Mouse (Mus musculus): ENCODE data around the gene Lrp6. TPM values are rescaled to one million over a fixed set of nuclear protein-coding genes. Genes with fewer than 3 reads are reported as not detected.

The Lrp6 gene
- polyA plus RNA-seq, 1 experiment from 2014 or later, result 26.4 TPM

DNA sequence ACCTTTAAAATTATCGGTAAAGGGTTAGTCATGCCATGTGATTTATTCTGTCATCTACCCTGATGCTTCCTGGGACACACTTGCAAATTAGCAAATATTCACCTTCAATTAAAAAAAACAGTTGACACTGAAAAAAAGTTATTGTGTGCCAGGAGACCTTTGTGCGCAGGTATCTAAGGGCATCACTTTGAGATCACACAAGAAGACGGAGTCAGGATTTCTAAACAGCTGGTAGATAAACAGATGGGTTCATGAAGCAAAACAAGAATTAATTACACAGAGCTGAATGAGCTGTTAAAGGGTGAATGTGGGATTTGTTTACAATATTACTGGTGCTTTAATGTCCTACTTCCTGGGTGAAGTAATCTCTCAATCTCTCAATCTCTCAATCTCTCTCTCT is 11.6 kb downstream of the Lrp6 start:
- H3K27me3 ChIP-seq (ENCODE audit: control insufficient read depth, insufficient read depth, low read length), result no peaks in the 10 kb centered on the region

DNA sequence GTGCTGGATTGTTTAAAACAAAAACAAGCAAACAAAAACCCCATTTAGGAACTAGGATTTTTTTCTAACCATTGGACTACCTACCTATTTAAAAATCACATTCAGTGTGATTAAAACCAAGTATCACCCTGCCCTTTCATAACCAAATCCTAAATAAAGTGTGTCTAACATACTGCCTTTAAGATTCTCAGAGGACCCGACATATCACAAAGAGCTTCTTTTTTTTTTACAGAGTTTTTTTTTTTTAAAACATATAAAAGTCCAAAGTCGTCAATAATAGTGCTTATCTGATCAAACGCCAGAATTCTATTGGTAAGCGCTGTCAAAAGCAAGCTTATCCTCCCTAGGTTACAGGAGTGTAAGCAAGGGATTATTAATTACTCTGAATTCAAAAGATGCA is 12.5 kb downstream of the Lrp6 start:
- Histone ChIP-seq H3K4me2 (ENCODE audit: low read length) (no peak overlapping the region), H3K27me3 (ENCODE audit: control insufficient read depth, insufficient read depth, low read length) (no peaks in the 10 kb centered on the region), H3K9ac (ENCODE audit: low read length) (no peak overlapping the region), H3K27ac (replicated peaks in 1 of 2; ENCODE audit: control insufficient read depth in 1 of 2, insufficient read depth in 1 of 2, low read depth in 2 of 2, low read length in 2 of 2) (no peak overlapping the region), H3K36me3 (ENCODE audit: control insufficient read depth, insufficient read depth, low read length) (no peaks in the 10 kb centered on the region), H3K9me3 (ENCODE audit: control insufficient read depth, low read length) (no peaks in the 10 kb centered on the region), H3K4me3 (ENCODE audit: control insufficient read depth in 1 of 2, insufficient read depth in 1 of 2, low read depth in 1 of 2, low read length in 2 of 2) (no peak overlapping the region), H3K4me1 (ENCODE audit: control insufficient read depth in 2 of 2, insufficient read depth in 2 of 2, low read length in 2 of 2) (peaks cover 0 to 19% of the 10 kb centered on the region in 2 experiments; a peak in 2 of 4 replicates)
- ATAC-seq (ENCODE audit: insufficient number of reproducible peaks, insufficient read depth, low FRiP score, low read depth), result no peak
- 82% methylated on average over 4 of the region's 4 CpGs for WGBS

More for the DNA sequence above, 11.6 kb downstream of the Lrp6 start:
- Histone ChIP-seq H3K4me3 (ENCODE audit: control insufficient read depth in 1 of 2, insufficient read depth in 1 of 2, low read depth in 1 of 2, low read length in 2 of 2) (no peak overlapping the region), H3K9me3 (ENCODE audit: control insufficient read depth, low read length) (no peaks in the 10 kb centered on the region), H3K4me1 (ENCODE audit: control insufficient read depth in 2 of 2, insufficient read depth in 2 of 2, low read length in 2 of 2) (peaks cover 0 to 21% of the 10 kb centered on the region in 2 experiments; a peak in 2 of 4 replicates), H3K27ac (replicated peaks in 1 of 2; ENCODE audit: control insufficient read depth in 1 of 2, insufficient read depth in 1 of 2, low read depth in 2 of 2, low read length in 2 of 2) (no peak overlapping the region), H3K36me3 (ENCODE audit: control insufficient read depth, insufficient read depth, low read length) (no peaks in the 10 kb centered on the region), H3K4me2 (ENCODE audit: low read length) (no peak overlapping the region), H3K9ac (ENCODE audit: low read length) (no peak overlapping the region)
- WGBS, result 89% methylated on average over 3 of the region's 3 CpGs
- ATAC-seq (ENCODE audit: insufficient number of reproducible peaks, insufficient read depth, low FRiP score, low read depth), result no peak

DNA sequence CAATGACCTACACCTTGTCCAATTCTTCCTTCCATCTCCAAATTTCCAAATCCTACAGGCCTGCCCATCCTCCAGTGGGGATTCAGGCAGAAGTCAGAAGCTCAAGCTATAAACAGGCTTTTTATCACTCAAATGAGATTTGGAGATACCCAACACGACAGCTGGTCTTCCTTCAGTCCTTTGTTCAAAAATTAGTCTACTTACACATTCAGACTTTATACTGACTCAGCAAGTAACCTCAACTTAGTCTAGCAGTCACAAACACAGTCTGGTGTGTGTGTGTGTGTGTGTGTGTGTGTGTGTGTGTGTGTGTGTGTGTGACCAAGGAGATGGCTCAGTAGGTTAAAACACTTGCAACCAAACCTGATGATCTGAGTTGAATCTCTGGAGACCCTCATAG is 15.8 kb downstream of the Lrp6 start:
- Histone ChIP-seq H3K4me2 (ENCODE audit: low read length) (no peak overlapping the region), H3K9ac (ENCODE audit: low read length) (no peak overlapping the region), H3K36me3 (ENCODE audit: control insufficient read depth, insufficient read depth, low read length) (no peaks in the 10 kb centered on the region), H3K4me1 (ENCODE audit: control insufficient read depth in 2 of 2, insufficient read depth in 2 of 2, low read length in 2 of 2) (peaks cover 0 to 5% of the 10 kb centered on the region in 2 experiments; a peak in 2 of 4 replicates), H3K4me3 (ENCODE audit: control insufficient read depth in 1 of 2, insufficient read depth in 1 of 2, low read depth in 1 of 2, low read length in 2 of 2) (no peak overlapping the region), H3K9me3 (ENCODE audit: control insufficient read depth, low read length) (no peaks in the 10 kb centered on the region), H3K27me3 (ENCODE audit: control insufficient read depth, insufficient read depth, low read length) (no peaks in the 10 kb centered on the region), H3K27ac (replicated peaks in 1 of 2; ENCODE audit: control insufficient read depth in 1 of 2, insufficient read depth in 1 of 2, low read depth in 2 of 2, low read length in 2 of 2) (no peak overlapping the region)
- WGBS, result 21% methylated on average over 1 of the region's 1 CpGs
- ATAC-seq (ENCODE audit: insufficient number of reproducible peaks, insufficient read depth, low FRiP score, low read depth), result no peak

- Histone ChIP-seq H3K27ac (replicated peaks in 1 of 2; ENCODE audit: control insufficient read depth in 1 of 2, insufficient read depth in 1 of 2, low read depth in 2 of 2, low read length in 2 of 2) (no peak overlapping the region), H3K9ac (ENCODE audit: low read length) (no peak overlapping the region), H3K36me3 (ENCODE audit: control insufficient read depth, insufficient read depth, low read length) (no peaks in the 10 kb centered on the region), H3K4me3 (ENCODE audit: control insufficient read depth in 1 of 2, insufficient read depth in 1 of 2, low read depth in 1 of 2, low read length in 2 of 2) (no peak overlapping the region), H3K27me3 (ENCODE audit: control insufficient read depth, insufficient read depth, low read length) (no peaks in the 10 kb centered on the region), H3K4me1 (ENCODE audit: control insufficient read depth in 2 of 2, insufficient read depth in 2 of 2, low read length in 2 of 2) (peaks cover under 1 to 6% of the 10 kb centered on the region in 2 experiments; a peak in 3 of 4 replicates), H3K4me2 (ENCODE audit: low read length) (no peak overlapping the region), H3K9me3 (ENCODE audit: control insufficient read depth, low read length) (no peaks in the 10 kb centered on the region)
- 88% methylated on average over 1 of the region's 1 CpGs for WGBS
- no peak for ATAC-seq (ENCODE audit: insufficient number of reproducible peaks, insufficient read depth, low FRiP score, low read depth)
Measured at GRCm38 (mm10) chr6:134550396-134550795, 16.4 kb downstream of the Lrp6 start.

DNA sequence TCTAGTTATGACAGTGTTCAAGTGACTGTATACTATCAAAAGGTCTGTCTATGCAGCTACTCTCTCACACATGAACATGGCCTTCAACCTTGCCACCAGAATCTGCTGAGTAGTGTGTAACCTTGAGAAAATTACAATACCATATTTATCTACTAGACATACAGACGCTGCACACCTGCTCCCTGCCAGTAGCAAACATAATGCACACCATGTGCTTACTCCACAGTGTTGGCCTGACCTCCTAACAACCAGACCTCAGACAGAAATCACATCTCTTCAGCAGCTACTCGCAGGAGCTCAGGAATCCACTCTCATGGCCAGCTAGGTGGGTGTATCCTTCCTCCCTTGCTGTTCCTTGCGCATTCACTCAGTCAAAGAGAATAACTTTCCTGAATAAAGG is 21.9 kb downstream of the Lrp6 start:
- Histone ChIP-seq H3K4me1 (ENCODE audit: control insufficient read depth in 2 of 2, insufficient read depth in 2 of 2, low read length in 2 of 2) (peaks cover 3 to 11% of the 10 kb centered on the region in 2 experiments; a peak in 3 of 4 replicates), H3K27me3 (ENCODE audit: control insufficient read depth, insufficient read depth, low read length) (no peaks in the 10 kb centered on the region), H3K27ac (replicated peaks in 1 of 2; ENCODE audit: control insufficient read depth in 1 of 2, insufficient read depth in 1 of 2, low read depth in 2 of 2, low read length in 2 of 2) (no peak overlapping the region), H3K9me3 (ENCODE audit: control insufficient read depth, low read length) (no peaks in the 10 kb centered on the region), H3K9ac (ENCODE audit: low read length) (no peak overlapping the region), H3K4me2 (ENCODE audit: low read length) (no peak overlapping the region), H3K36me3 (ENCODE audit: control insufficient read depth, insufficient read depth, low read length) (peaks cover 9% of the 10 kb centered on the region), H3K4me3 (ENCODE audit: control insufficient read depth in 1 of 2, insufficient read depth in 1 of 2, low read depth in 1 of 2, low read length in 2 of 2) (no peak overlapping the region)
- 45% methylated on average over 3 of the region's 3 CpGs for WGBS
- ATAC-seq (ENCODE audit: insufficient number of reproducible peaks, insufficient read depth, low FRiP score, low read depth), result no peak

GRCm38 (mm10) chr6:134544093-134544492 is 22.7 kb downstream of the Lrp6 start:
- no peak for ATAC-seq (ENCODE audit: insufficient number of reproducible peaks, insufficient read depth, low FRiP score, low read depth)
- 65% methylated on average over 2 of the region's 2 CpGs for WGBS

GRCm38 (mm10) chr6:134543607-134544006 is 23.2 kb downstream of the Lrp6 start:
- ATAC-seq (ENCODE audit: insufficient number of reproducible peaks, insufficient read depth, low FRiP score, low read depth), result no peak
- Histone ChIP-seq H3K36me3 (ENCODE audit: control insufficient read depth, insufficient read depth, low read length) (peaks cover 9% of the 10 kb centered on the region), H3K27ac (replicated peaks in 1 of 2; ENCODE audit: control insufficient read depth in 1 of 2, insufficient read depth in 1 of 2, low read depth in 2 of 2, low read length in 2 of 2) (no peak overlapping the region), H3K4me1 (ENCODE audit: control insufficient read depth in 2 of 2, insufficient read depth in 2 of 2, low read length in 2 of 2) (peaks cover 3 to 16% of the 10 kb centered on the region in 2 experiments; a peak in 3 of 4 replicates), H3K4me3 (ENCODE audit: control insufficient read depth in 1 of 2, insufficient read depth in 1 of 2, low read depth in 1 of 2, low read length in 2 of 2) (no peak overlapping the region), H3K4me2 (ENCODE audit: low read length) (no peak overlapping the region), H3K9ac (ENCODE audit: low read length) (no peak overlapping the region), H3K27me3 (ENCODE audit: control insufficient read depth, insufficient read depth, low read length) (no peaks in the 10 kb centered on the region), H3K9me3 (ENCODE audit: control insufficient read depth, low read length) (no peaks in the 10 kb centered on the region)

More at GRCm38 (mm10) chr6:134544093-134544492, 22.7 kb downstream of the Lrp6 start:
- Histone ChIP-seq H3K4me3 (ENCODE audit: control insufficient read depth in 1 of 2, insufficient read depth in 1 of 2, low read depth in 1 of 2, low read length in 2 of 2) (no peak overlapping the region), H3K9ac (ENCODE audit: low read length) (no peak overlapping the region), H3K4me1 (ENCODE audit: control insufficient read depth in 2 of 2, insufficient read depth in 2 of 2, low read length in 2 of 2) (peaks cover 3 to 12% of the 10 kb centered on the region in 2 experiments; a peak in 3 of 4 replicates), H3K9me3 (ENCODE audit: control insufficient read depth, low read length) (no peaks in the 10 kb centered on the region), H3K36me3 (ENCODE audit: control insufficient read depth, insufficient read depth, low read length) (peaks cover 9% of the 10 kb centered on the region), H3K27ac (replicated peaks in 1 of 2; ENCODE audit: control insufficient read depth in 1 of 2, insufficient read depth in 1 of 2, low read depth in 2 of 2, low read length in 2 of 2) (no peak overlapping the region), H3K27me3 (ENCODE audit: control insufficient read depth, insufficient read depth, low read length) (no peaks in the 10 kb centered on the region), H3K4me2 (ENCODE audit: low read length) (no peak overlapping the region)

GRCm38 (mm10) chr6:134542374-134542773 is 24.4 kb downstream of the Lrp6 start:
- 83% methylated on average over 2 of the region's 2 CpGs for WGBS
- peaks cover 3 to 23% of the 10 kb centered on the region in 2 experiments; a peak in 3 of 4 replicates for H3K4me1 ChIP-seq (ENCODE audit: control insufficient read depth in 2 of 2, insufficient read depth in 2 of 2, low read length in 2 of 2)

More at GRCm38 (mm10) chr6:134542374-134542773, 24.4 kb downstream of the Lrp6 start:
- Histone ChIP-seq H3K36me3 (ENCODE audit: control insufficient read depth, insufficient read depth, low read length) (peaks cover 9% of the 10 kb centered on the region), H3K9me3 (ENCODE audit: control insufficient read depth, low read length) (no peaks in the 10 kb centered on the region), H3K27ac (replicated peaks in 1 of 2; ENCODE audit: control insufficient read depth in 1 of 2, insufficient read depth in 1 of 2, low read depth in 2 of 2, low read length in 2 of 2) (no peak overlapping the region), H3K4me3 (ENCODE audit: control insufficient read depth in 1 of 2, insufficient read depth in 1 of 2, low read depth in 1 of 2, low read length in 2 of 2) (no peak overlapping the region), H3K4me2 (ENCODE audit: low read length) (no peak overlapping the region), H3K9ac (ENCODE audit: low read length) (no peak overlapping the region), H3K27me3 (ENCODE audit: control insufficient read depth, insufficient read depth, low read length) (no peaks in the 10 kb centered on the region)
- no peak for ATAC-seq (ENCODE audit: insufficient number of reproducible peaks, insufficient read depth, low FRiP score, low read depth)

Data from heart, embryonic 14.5 days (tissue).